Mouse (Mus musculus): ENCODE data around the gene Nit2.
A peak's percentile ranks its signal among the peaks of the same experiment; 100 is the strongest.

The Nit2 gene

DNA sequence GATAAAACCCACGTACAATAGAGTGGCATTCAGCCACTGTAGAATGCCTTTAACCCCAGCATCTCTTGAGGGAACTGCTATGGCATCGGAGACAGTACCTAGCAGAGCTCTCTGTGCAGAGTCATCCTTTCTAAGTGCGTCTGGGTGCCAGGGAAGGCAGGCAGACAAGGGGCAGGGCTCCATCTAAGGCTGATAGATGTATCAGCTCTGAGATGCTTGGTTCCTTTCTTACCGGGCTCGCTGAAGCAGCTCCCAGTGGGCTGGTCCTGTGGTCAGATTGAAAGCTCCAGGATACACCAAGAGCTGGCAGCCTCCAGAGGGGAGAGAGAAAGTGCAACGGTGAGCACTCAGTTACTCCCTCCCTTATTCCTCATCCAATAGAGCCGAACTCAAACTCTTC is 7.3 kb downstream of the Nit2 start:
- DNase-seq, result no peak

- no peak for DNase-seq
Measured at GRCm38 (mm10) chr16:57157728-57158127, 9.4 kb downstream of the Nit2 start.

DNA sequence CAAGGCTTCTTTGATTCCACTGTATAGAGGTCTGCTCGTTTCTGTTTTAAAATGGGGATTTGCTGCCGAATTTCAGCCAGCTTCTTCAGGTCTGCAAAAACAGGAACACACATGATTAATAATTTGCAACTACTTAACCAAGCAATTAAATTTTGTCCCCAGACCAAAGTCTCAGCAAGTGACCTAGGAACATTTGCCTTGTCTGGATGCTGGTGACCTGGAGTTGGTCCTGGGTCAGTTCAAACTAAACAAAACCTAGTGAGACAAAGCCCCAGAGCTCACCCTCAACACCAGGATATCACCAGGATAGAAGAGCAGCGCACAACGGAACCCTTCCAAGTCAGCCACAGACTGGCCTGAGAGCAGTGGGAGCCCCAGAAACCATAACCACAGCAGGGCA is 10.1 kb downstream of the Nit2 start:
- no peak for DNase-seq

- no peak for DNase-seq
Measured at GRCm38 (mm10) chr16:57155899-57156298, 11.2 kb downstream of the Nit2 start.

- DNase-seq, result no peak
Measured at GRCm38 (mm10) chr16:57151437-57151836, 15.7 kb downstream of the Nit2 start.

DNA sequence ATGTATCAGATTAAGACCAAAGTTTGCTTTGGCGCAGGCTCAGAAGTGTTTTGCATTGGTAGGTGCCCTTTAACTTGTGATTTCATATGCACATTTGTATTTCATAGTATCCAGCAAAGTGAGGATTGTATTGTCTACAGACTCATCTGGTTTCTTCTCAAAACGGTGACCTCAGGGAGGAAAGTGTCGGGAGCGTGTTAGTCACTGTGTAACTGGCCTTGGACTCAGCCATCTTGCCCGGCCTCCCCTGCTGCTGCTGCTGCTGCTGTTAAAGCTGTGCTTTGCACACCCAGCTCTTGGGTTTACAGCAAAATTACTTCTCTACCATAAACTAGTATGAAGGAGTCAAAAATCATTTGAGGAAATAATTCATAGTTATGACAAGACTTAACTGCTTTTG is 22.4 kb downstream of the Nit2 start:
- DNase-seq, result no peak

- DNase-seq, result no peak
Measured at GRCm38 (mm10) chr16:57133611-57134010, 33.5 kb downstream of the Nit2 start.

- no peak for DNase-seq
Measured at GRCm38 (mm10) chr16:57132326-57132725, 34.8 kb downstream of the Nit2 start.

GRCm38 (mm10) chr16:57131544-57131943 is 35.6 kb downstream of the Nit2 start:
- no peak for DNase-seq

DNA sequence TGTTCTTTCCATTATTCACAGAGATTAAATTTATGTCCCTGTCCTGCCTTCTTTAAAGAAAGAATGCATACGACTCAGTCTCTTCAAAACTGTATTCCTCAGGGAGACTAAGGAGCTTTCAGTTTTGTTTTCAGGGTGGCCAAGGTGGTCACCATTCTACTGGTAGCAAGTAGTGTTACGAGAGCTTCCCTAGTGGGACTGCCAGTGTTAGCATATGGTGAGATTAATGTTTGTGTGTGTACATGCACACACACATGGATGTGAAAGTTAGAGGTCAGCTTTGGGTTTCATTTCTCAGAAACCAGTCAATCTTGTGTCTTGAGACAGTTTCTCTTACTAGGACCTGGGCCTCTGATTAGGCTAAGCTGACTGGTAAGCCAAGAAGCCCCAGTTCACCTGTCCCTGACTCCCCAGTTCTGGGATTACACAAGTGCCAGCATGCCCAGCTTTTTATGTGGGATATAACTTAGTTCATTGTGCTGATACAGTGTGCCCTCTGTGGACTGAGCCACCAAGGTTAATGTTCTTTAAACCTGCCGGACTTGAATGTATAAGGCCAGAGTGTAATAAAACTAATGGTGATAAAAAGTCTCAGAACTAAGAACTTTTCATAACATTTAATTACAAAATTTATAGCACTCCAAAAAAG is 36.3 kb downstream of the Nit2 start:
- DNase-seq, result no peak

DNA sequence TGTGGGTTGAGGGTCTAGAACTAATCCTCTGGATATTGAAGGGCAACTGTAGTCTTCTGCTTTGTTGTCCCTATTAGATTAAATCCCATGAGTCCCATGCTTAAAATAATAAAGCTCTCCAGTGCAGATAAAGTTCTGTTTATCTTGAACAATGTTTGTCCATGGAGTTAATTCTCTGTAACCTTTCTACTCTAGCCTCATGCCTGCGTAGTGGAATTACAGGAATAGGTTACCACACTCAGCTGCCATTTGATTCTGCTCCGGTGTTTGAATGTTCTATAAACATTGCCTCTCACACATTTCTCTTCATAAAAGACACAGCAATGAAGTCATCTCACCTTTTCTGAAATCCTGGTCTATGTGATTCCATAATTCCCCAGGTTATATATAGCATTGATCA is 39.3 kb downstream of the Nit2 start:
- DNase-seq, result no peak

- no peak for DNase-seq
Measured at GRCm38 (mm10) chr16:57126268-57126667, 40.9 kb downstream of the Nit2 start.

DNA sequence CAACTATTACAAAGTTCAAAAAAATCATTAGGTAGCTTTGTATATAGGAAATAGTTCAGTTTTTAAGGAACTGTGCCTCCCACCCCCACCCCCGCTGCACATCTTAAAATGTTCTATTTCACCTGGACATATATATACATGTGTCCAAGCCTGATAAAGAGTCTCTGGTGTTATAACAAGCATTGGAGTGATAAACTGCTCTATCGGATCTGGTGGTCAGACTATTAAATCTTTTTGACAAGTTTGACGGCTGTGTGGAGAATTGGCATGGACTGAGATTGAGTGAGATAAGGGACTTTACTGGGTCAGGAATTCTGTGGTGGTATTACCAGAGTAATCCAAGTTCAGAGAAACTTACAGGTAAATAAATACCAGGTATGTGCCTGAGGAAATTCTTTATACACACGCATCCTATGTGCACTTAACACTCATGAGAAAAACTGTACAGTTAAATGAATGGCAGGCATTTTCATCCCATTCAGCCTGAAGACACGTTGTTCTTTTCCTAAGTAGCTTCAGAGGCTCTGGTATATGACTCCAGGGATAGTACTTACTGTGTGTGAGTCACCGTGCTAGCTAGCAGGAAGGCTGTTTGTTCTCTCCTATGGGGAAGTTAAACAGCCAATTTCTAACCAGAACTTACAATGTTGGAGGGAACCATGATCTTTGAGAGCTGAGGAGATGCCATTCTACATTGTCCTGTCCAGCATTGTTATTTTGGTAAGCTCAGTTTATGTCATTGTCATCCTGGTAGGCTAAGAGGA is 44.3 kb downstream of the Nit2 start:
- DNase-seq, result no peak

DNA sequence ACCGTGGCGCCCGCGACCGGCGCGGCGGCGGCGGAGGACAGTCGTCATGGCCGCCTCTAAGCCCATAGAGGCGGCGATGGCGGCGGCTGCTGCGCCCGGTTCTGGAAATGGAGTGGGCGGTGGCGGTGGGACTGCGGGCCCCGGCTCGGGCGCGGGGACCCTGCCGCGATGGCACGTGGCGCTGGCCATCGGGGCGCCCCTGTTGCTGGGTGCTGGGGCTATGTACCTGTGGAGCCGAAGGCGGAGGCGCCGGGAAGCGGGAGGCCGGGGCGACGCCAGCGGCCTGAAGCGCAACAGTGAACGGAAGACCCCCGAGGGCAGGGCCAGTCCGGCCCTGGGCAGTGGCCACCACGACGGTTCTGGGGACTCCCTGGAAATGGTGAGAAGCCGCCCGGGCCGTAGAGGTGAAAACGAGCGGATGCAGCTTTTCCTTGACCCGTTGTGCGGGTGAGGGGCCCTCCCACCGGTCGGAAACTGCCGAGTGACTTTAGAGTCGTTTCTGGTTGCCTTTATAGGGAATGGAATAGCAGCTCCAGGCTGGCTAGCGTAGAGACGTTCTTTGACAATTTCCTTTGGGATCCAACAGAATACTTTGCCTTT is 45.2 kb downstream of the Nit2 start:
- no peak for DNase-seq

DNA sequence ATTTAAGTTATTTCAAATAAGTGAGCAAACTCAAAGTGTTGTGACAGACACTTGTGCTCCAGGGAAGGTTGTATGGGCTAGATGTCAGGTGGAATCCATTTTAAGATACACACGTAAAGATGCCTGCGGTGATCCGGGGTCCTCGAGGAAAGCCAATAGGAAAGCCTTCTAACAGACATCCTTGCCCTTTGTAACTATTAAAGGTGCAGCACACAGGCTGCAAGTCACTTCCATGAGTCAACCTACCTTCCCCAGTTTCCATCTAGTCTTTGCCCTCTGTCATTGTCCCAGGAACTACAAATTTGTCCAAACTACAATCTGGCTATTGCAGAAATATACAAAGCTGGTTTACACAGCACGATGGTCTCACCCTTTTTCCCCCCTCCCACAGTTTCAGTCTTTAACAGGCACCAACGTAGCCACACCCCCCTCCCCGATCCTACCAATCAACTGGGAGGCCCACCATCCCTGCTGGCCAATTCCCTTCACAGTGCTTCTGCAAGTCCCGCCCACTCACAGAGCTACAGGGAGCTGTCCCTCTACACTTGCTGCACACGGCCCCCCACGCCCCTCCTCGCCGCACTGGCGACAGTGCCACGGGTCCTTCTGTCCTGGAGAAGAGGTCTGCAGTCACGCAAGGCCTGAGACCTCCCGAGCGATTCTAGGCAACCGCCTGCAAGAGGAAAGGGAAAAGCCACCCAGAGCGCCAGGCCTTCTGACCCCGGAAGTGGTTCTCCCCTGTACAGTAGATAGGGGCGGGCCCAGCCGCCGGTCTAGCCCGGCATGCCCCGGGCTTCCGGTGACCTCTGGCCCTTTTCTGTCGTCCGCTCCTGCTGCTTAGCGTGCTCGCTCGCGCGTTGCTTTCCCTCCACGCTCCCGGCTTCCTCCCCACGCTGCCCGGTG is 46.0 kb downstream of the Nit2 start, which contains the start of gene Tomm70a:
Gene Tomm70a, plus strand, starts transcription at position 791 of the 903 bp plus-strand sequence.
- peak; percentile 93 to 94 for DNase-seq

GRCm38 (mm10) chr16:57117562-57117961 is 49.6 kb downstream of the Nit2 start:
- DNase-seq, result no peak

GRCm38 (mm10) chr16:57116066-57116465 is 51.1 kb downstream of the Nit2 start:
- no peak for DNase-seq

Measured in lung, adult 18-20 months (tissue).